Mouse (Mus musculus) left cerebral cortex, postnatal 36 days (tissue): ENCODE measurements around the gene Sh2d7. TPM values are rescaled to one million over a fixed set of nuclear protein-coding genes. Genes with fewer than 3 reads are reported as not detected.
"Not testable (repeated sequence)": the region's sequence is repeated elsewhere in the genome, so short reads cannot be mapped to it uniquely, and the experiment has no call there.

Experiments
- DNase-seq, 2 experiments: peaks; one replicate each; pipeline ENCODE4 v3.0.0; 2021 to 2022; ENCODE audit warnings: low spot score in 2 of 2, mixed read lengths in 1 of 2
- intact Hi-C: fragments of 180-260 bp; cut with DNase I; formaldehyde crosslinking; loops from one replicate; pipeline ENCODE4 v1.15.1; 2025
- total RNA-seq, 2 experiments: library from RNA; stranded (reverse); gene quantifications; 2 replicates each; pipeline ENCODE4 v1.2.3; 2021

The Sh2d7 gene
- total RNA-seq, 2 experiments from 2014 or later, result not detected

- no peak for DNase-seq
- intact Hi-C loops, result no loop called here
Observed at GRCm38 (mm10) chr9:54538244-54538643, 540 bp upstream of the Sh2d7 start.

- intact Hi-C loops, result no loop called here
- DNase-seq, result no peak
Observed at GRCm38 (mm10) chr9:54540801-54541200, 2.0 kb downstream of the Sh2d7 start.

GRCm38 (mm10) chr9:54544212-54544953 is 5.6 kb downstream of the Sh2d7 start:
- intact Hi-C loops, result no loop called here
- DNase-seq, result no peak

GRCm38 (mm10) chr9:54544954-54545315 is 6.2 kb downstream of the Sh2d7 start:
- DNase-seq, result no peak
- intact Hi-C loops, result loop anchor here (5.0 kb wide), 1 partner anchor 103 kb away; no protein-coding TSS in a partner anchor

GRCm38 (mm10) chr9:54547536-54547935 is 8.8 kb downstream of the Sh2d7 start:
- DNase-seq, result peak in 1 of 2 experiments; percentile 30
- intact Hi-C loops, result loop anchor here (5.0 kb wide), 1 partner anchor 105 kb away; no protein-coding TSS in a partner anchor

GRCm38 (mm10) chr9:54549433-54549832 is 10.6 kb downstream of the Sh2d7 start:
- intact Hi-C loops, result loop anchor here (5.0 kb wide), 1 partner anchor 107 kb away; no protein-coding TSS in a partner anchor
- DNase-seq, result no peak

GRCm38 (mm10) chr9:54552409-54552808 is 13.6 kb downstream of the Sh2d7 start:
- intact Hi-C loops, result no loop called here
- peak in 1 of 2 experiments; percentile 21 for DNase-seq

- no peak for DNase-seq
- intact Hi-C loops, result no loop called here
Observed at GRCm38 (mm10) chr9:54555044-54555443, 16.3 kb downstream of the Sh2d7 start.

GRCm38 (mm10) chr9:54558731-54559130 is 19.9 kb downstream of the Sh2d7 start:
- DNase-seq, result no peak
- intact Hi-C loops, result no loop called here

- peak; percentile 67 to 69 for DNase-seq
- intact Hi-C loops, result no loop called here
Observed at GRCm38 (mm10) chr9:54559771-54560471, 21.1 kb downstream of the Sh2d7 start, which contains the start of gene Cib2. Gene Cib2 (minus strand): TSS chr9:54560218.

GRCm38 (mm10) chr9:54560831-54561601 is 22.2 kb downstream of the Sh2d7 start:
- intact Hi-C loops, result no loop called here
- no peak for DNase-seq

GRCm38 (mm10) chr9:54566958-54567357 is 28.2 kb downstream of the Sh2d7 start:
- intact Hi-C loops, result no loop called here
- DNase-seq, result no peak

GRCm38 (mm10) chr9:54568732-54569131 is 29.9 kb downstream of the Sh2d7 start:
- intact Hi-C loops, result no loop called here
- DNase-seq, result no peak

- DNase-seq, result no peak
- intact Hi-C loops, result no loop called here
Observed at GRCm38 (mm10) chr9:54571130-54571839, 32.5 kb downstream of the Sh2d7 start.

- intact Hi-C loops, result no loop called here
- no peak for DNase-seq
Observed at GRCm38 (mm10) chr9:54583712-54584111, 44.9 kb downstream of the Sh2d7 start.

GRCm38 (mm10) chr9:54584127-54584526 is 45.3 kb downstream of the Sh2d7 start:
- intact Hi-C loops, DNase-seq: not testable (repeated sequence)

GRCm38 (mm10) chr9:54585839-54586198 is 47.0 kb downstream of the Sh2d7 start:
- intact Hi-C loops, result no loop called here

GRCm38 (mm10) chr9:54586199-54587061 is 47.6 kb downstream of the Sh2d7 start, which contains the start of gene Idh3a:
Gene Idh3a (plus strand): TSS chr9:54586334.
- peak; percentile 96 to 97 for DNase-seq
- intact Hi-C loops, result no loop called here

More at GRCm38 (mm10) chr9:54585839-54586198, 47.0 kb downstream of the Sh2d7 start:
- DNase-seq, result no peak

GRCm38 (mm10) chr9:54587863-54588262 is 49.1 kb downstream of the Sh2d7 start:
- DNase-seq, result no peak
- intact Hi-C loops, result no loop called here
